Mouse (Mus musculus) kidney, adult 10 weeks (tissue): Measurements from ENCODE around the gene Olfr993. TPM values are rescaled to one million over a fixed set of nuclear protein-coding genes. Genes with fewer than 3 reads are reported as not detected.

Source experiments
- polyA plus RNA-seq: library from polyadenylated mRNA; stranded (reverse); fragments of 350-450 nt; fragmentation: Illumina TruSeq; extraction: RNeasy Lipid Tissue Mini Kit (QIAGEN cat#74804); gene quantifications from one replicate; pipeline ENCODE4 v1.2.3, GENCODE M21; 2014; ENCODE audit warnings: low read depth, low replicate concordance

Gene Olfr993
- polyA plus RNA-seq = not detected

DNA sequence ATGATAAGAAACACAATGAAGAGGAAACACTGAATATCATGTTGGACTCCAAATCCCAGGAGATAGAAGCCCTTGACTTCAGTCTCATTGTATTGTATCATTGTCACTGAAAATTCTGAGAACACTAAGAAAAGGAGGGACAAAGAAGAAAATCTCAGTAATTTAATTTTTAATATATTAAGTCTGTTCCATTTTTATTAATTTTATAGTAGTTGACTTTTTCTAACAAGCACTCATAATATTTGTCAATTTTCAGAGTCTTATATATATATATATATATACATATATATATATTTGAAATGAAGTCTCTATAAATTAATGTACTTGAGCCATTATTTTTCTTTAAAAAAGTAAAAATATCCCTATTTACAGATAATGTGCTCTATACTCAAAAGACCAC lies at the start of gene Olfr993:
Gene Olfr993 (minus strand): TSS at position 101 of the 400 bp plus-strand sequence.

DNA sequence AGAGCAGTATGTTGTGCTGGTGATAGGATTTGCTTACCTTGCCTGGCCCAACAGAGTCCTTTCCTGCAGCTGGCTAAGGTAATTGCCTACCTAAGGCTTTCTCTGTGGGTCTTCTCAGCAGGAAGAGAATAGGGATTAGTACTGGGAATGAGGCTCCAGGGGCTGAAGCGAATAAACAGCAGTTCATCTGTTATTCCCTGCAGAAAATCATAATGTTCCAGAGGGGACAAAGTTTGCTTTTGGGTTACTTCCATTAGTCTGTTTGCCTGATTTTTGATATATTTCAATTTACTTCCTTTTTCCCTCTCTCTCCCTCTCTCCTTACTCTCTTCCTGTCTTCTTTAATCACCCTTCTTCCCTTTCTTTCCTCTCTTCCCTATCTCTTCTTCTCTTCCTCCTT lies 28.9 kb upstream of the Olfr993 start, which contains the start of gene Olfr995:
Gene Olfr995 (minus strand): TSS at position 101 of the 400 bp plus-strand sequence.

DNA sequence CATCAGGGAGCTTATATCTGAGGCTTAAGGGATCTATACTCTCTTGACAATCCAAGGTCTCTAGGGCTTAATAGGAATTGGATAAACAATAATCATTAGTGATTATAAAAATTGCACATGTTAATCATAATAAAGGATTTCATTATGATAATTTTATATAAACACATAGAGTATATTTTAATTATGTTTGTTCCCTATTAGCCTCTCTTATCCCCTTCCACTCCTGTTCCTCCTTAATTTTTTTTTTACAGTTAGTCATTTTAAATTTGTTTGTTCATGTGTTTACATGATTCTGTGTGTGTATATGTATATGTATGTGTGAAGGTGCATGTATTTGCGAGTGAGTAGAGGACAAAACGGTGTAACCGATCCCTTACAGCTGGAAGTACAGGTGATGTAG lies 21.7 kb upstream of the Olfr993 start, which contains the start of gene Olfr994:
Gene Olfr994 (minus strand): TSS at position 101 of the 400 bp plus-strand sequence.

DNA sequence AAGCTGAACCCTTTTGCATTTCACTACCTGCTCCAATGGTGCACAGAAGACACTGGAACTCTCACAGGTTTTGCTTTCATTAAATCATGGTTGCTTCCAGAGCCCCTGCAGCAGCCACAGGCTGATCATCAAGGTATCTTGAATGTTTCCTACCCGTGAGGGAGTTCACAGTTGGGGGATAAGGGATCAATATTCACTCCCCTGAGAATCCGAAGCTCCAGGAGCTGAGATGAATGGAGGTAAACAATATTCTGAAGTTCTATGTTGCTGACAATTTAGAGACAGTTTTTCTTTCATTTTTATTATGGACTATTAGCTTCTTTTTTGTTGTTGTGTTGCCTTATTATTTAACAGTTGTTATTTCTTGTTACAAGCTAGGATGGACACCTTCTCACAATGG lies 5.3 kb downstream of the Olfr993 start, which contains the start of gene Olfr992:
Gene Olfr992 (minus strand): TSS at position 101 of the 400 bp plus-strand sequence.

Other genes with a start within 250 kb of the Olfr993 start
- 1.1 TPM for gene Lrrc55, start 217.7 kb downstream of the Olfr993 start, polyA plus RNA-seq
- not detected for gene Olfr987, start 75.6 kb downstream of the Olfr993 start, polyA plus RNA-seq
- not detected for gene Olfr988, start 51.6 kb downstream of the Olfr993 start, polyA plus RNA-seq
- gene Olfr992, start 5.4 kb downstream of the Olfr993 start, polyA plus RNA-seq = not detected
- gene Olfr994, start 21.6 kb upstream of the Olfr993 start, polyA plus RNA-seq = not detected
- gene Olfr995, start 28.8 kb upstream of the Olfr993 start, polyA plus RNA-seq = not detected
- gene 4833423E24Rik, start 104.1 kb upstream of the Olfr993 start, polyA plus RNA-seq = not detected
- gene Olfr996, start 164.3 kb upstream of the Olfr993 start, polyA plus RNA-seq = not detected
- not detected for gene Olfr998, start 174.1 kb upstream of the Olfr993 start, polyA plus RNA-seq
- gene Olfr1000, start 197.0 kb upstream of the Olfr993 start, polyA plus RNA-seq = not detected
- gene Olfr1002, start 235.8 kb upstream of the Olfr993 start, polyA plus RNA-seq = not detected
- not detected for gene Olfr154, start 249.6 kb upstream of the Olfr993 start, polyA plus RNA-seq